Mouse (Mus musculus) cerebellum, adult (tissue): ENCODE measurements around the gene Umad1.

Experiments
- ATAC-seq: cut with Nextera tagmentation; 2 replicates; pipeline ENCODE4 v1.9.2; 2017; ENCODE audit warnings: mild to moderate bottlenecking, moderate library complexity, mixed read lengths; ENCODE audit not compliant: insufficient number of reproducible peaks, low FRiP score, low TSS enrichment

The Umad1 gene

GRCm38 (mm10) chr6:8259004-8259666 lies at the start of gene Umad1, which contains the start of the genes Rpa3 and Gm45062:
Umad1 (plus strand) TSS chr6:8259288.
Rpa3 (minus strand) TSS chr6:8259173.
Gm45062 (plus strand) TSS chr6:8259450.
- ATAC-seq: peak; percentile 99

- ATAC-seq: no peak
These were observed 49.3 kb upstream of the Umad1 start for GRCm38 (mm10) chr6:8209866-8210186.

- ATAC-seq: no peak
These were observed 48.4 kb upstream of the Umad1 start for GRCm38 (mm10) chr6:8210661-8211060.

- no peak for ATAC-seq
These were observed 32.1 kb upstream of the Umad1 start for GRCm38 (mm10) chr6:8227035-8227434.

GRCm38 (mm10) chr6:8228596-8228995 lies 30.5 kb upstream of the Umad1 start:
- ATAC-seq: no peak

- peak; percentile 1; the same call in 1 of the 2 replicates for ATAC-seq
These were observed 772 bp upstream of the Umad1 start for GRCm38 (mm10) chr6:8258316-8258715.

GRCm38 (mm10) chr6:8259667-8260044 lies 568 bp downstream of the Umad1 start:
- ATAC-seq: no peak; the same call in 1 of the 2 replicates

- no peak for ATAC-seq
These were observed 12.0 kb downstream of the Umad1 start for GRCm38 (mm10) chr6:8271047-8271446.

- ATAC-seq: peak; percentile 69
These were observed 15.4 kb downstream of the Umad1 start for GRCm38 (mm10) chr6:8274387-8275054.

GRCm38 (mm10) chr6:8275098-8275497 lies 16.0 kb downstream of the Umad1 start:
- peak; percentile 87 for ATAC-seq

GRCm38 (mm10) chr6:8276431-8276830 lies 17.3 kb downstream of the Umad1 start:
- ATAC-seq: no peak

GRCm38 (mm10) chr6:8278426-8279002 lies 19.4 kb downstream of the Umad1 start:
- no peak for ATAC-seq

GRCm38 (mm10) chr6:8283255-8283654 lies 24.2 kb downstream of the Umad1 start:
- no peak for ATAC-seq

- no peak for ATAC-seq
These were observed 26.4 kb downstream of the Umad1 start for GRCm38 (mm10) chr6:8285401-8285960.

GRCm38 (mm10) chr6:8286146-8286545 lies 27.1 kb downstream of the Umad1 start:
- no peak for ATAC-seq

GRCm38 (mm10) chr6:8288755-8289580 lies 29.9 kb downstream of the Umad1 start:
- no peak for ATAC-seq

GRCm38 (mm10) chr6:8294048-8294784 lies 35.1 kb downstream of the Umad1 start:
- no peak for ATAC-seq

GRCm38 (mm10) chr6:8299066-8299863 lies 40.2 kb downstream of the Umad1 start:
- ATAC-seq: no peak
